Mouse (Mus musculus) cortical plate, adult 2 months (tissue): ENCODE measurements at regions not wholly inside any gene's neighbourhood (a gene's known extent, or its start where the extent isn't known, plus 50 kb on each side); places are given as distances from the start of the nearest gene placed in this dataset.

Experiments used
- H3K27ac ChIP-seq: fragments of 200-500 bp; 2 replicates; pipeline ENCODE4 v1.5.1; 2012; ENCODE audit warnings: low read length, control low read depth, inconsistent platforms; ENCODE audit not compliant: insufficient read depth
- H3K4me1 ChIP-seq: fragments of 200-500 bp; 2 replicates; pipeline ENCODE4 v1.6.1; 2011; ENCODE audit warnings: low read length; ENCODE audit not compliant: control insufficient read depth, insufficient read depth
- H3K4me3 ChIP-seq: fragments of 200-500 bp; 2 replicates; pipeline ENCODE4 v1.5.1; 2011; ENCODE audit warnings: mild to moderate bottlenecking, low read length, control low read depth; ENCODE audit not compliant: insufficient read depth
- CTCF ChIP-seq: fragments of 200-500 bp; IDR thresholded peaks from 2 replicates; pipeline ENCODE4 v1.5.1; 2011; ENCODE audit warnings: mild to moderate bottlenecking, control low read depth, low read length; ENCODE audit not compliant: insufficient read depth; ENCODE audit errors: extremely low read depth
- POLR2A ChIP-seq: fragments of 200-500 bp; IDR thresholded peaks from 2 replicates; pipeline ENCODE4 v1.6.1; 2011; ENCODE audit warnings: mild to moderate bottlenecking, low read length, control low read depth; ENCODE audit not compliant: insufficient read depth; ENCODE audit errors: extremely low read depth

DNA sequence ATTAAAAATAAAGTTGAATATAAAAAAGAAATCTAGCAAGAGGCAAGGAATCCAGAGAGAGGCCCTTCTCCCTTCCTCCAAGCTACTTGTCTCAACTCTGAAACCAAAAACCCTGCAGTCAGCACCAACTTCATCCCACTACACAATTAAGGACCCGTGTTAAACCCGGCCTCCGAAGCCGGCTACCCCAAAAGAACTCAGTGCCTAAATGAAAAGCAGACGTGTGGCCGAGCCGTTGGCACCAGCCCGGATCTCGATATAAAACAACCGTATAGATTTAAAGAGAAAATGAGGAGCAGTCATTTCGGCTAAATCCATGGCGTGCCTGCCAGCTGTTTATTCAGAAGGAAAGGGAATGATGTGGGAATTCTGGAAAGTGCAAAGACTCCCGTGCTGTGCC, 384.7 kb upstream of the Dynlrb2 start:
- TF ChIP-seq POLR2A (no peak), CTCF (no peak)
- Histone ChIP-seq H3K27ac (no peak overlapping the region), H3K4me3 (no peak overlapping the region), H3K4me1 (no peaks in the 10 kb centered on the region)

- TF ChIP-seq CTCF (no peak), POLR2A (no peak)
- Histone ChIP-seq H3K4me3 (no peak overlapping the region), H3K4me1 (no peaks in the 10 kb centered on the region), H3K27ac (no peak overlapping the region)
Measured at GRCm38 (mm10) chr8:116117919-116118318, 386.9 kb upstream of the Dynlrb2 start.

DNA sequence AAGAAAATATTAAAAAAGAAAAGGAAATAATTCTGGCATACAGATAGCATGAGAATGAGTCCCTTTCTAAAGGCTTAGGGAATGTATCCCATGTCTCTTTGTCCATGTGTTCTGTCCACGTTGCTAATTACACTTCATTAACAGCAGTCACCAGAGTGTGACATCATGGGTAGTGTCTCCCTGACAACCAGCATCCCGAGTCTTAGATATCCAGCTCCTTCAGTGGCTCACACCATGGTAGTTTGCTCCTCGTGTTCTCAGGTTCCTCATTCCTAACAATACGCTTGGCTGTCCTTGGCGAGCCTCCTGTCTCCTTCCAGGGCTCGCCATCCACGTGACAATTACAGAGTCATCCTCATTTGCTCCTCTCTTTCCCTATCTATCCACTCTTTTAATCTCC, 388.1 kb upstream of the Dynlrb2 start:
- TF ChIP-seq CTCF (no peak), POLR2A (no peak)
- Histone ChIP-seq H3K4me1 (no peaks in the 10 kb centered on the region), H3K4me3 (no peak overlapping the region), H3K27ac (no peak overlapping the region)

DNA sequence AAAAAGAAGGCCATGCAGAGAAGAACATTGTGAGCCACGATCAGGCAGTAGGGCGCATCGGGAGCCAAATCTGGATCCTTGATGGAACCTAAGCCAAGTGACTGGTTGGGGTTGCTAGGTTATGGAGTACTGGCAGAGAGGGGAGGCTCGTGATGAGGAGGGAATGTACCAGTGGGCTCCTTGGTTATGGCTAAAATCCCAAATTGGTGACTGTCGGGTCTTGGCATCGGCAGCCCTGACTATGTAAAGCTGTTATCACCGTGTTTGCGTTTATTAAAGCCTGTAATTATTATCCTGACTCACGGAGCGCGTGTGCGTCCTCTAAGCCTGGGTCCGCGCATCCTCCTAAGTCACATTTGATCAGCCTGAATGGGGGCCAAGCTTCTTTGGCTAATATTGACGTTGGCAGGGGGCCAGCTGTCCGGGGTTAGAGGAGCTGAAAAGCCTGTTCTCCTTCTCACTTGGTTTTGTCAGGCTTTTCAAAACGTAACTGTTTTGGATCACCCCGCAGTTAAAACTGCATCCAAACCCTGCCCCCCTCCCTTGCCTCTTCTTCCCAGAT, 388.9 kb upstream of the Dynlrb2 start:
- no peak overlapping the region for H3K4me3 ChIP-seq
- H3K4me1 ChIP-seq = no peaks in the 10 kb centered on the region
- H3K27ac ChIP-seq = no peak overlapping the region
- TF ChIP-seq CTCF (no peak), POLR2A (no peak)

DNA sequence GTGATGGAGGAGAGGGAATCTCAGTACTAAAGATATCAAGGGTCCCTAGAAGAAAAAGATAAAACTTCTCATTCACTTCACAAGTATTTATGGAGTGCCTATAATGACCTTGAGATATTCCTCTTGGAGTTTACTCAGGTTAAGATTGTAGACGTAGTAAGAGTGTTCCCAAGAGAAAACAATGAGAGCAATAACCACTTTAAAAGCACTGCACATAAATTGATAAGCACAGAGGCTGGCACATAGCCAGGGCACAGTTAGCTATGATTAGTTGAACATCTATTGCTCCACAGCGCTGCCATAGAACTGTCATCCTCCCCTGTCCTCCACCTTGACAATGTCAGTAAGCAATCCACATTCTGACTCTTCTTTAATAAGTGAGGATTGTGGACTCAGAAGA, 389.8 kb upstream of the Dynlrb2 start:
- no peak for TF ChIP-seq CTCF
- no peak for TF ChIP-seq POLR2A

DNA sequence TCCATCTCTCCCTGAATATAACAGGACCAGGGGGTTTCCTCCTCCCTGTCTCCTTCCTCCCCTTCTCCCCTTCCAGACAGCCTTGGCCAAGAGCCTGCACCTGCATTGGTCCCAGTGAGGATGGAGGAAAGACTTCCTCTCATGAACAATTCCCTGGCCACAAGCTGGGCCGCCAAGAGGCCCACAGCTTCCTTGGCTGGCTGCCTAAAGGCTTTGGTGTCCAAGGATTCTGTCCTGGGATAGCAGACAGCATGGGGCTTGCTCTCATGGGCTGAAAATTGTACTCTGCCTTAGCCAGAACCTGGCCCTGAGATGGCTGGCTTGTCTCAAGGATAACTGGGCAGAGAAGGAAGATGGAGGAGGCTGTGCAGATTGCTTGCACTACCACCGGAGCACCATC, 390.3 kb upstream of the Dynlrb2 start:
- H3K4me1 ChIP-seq = peaks cover 2% of the 10 kb centered on the region; the same call in 1 of the 2 replicates
- H3K4me3 ChIP-seq = no peak overlapping the region
- no peak overlapping the region for H3K27ac ChIP-seq
- no peak for TF ChIP-seq POLR2A
- TF ChIP-seq CTCF = no peak

More for the DNA sequence above, 389.8 kb upstream of the Dynlrb2 start:
- Histone ChIP-seq H3K4me3 (no peak overlapping the region), H3K27ac (no peak overlapping the region), H3K4me1 (peaks cover 2% of the 10 kb centered on the region; the same call in 1 of the 2 replicates)

- no peak for TF ChIP-seq CTCF
- TF ChIP-seq POLR2A = no peak
- Histone ChIP-seq H3K4me1 (peaks cover 2% of the 10 kb centered on the region; the same call in 1 of the 2 replicates), H3K4me3 (no peak overlapping the region), H3K27ac (no peak overlapping the region)
Measured at GRCm38 (mm10) chr8:116111168-116111567, 393.6 kb upstream of the Dynlrb2 start.

GRCm38 (mm10) chr8:116096666-116097065, 389.1 kb upstream of the Maf start:
- no peak overlapping the region for H3K27ac ChIP-seq
- H3K4me3 ChIP-seq = no peak overlapping the region
- TF ChIP-seq POLR2A = no peak
- no peak for TF ChIP-seq CTCF
- no peaks in the 10 kb centered on the region for H3K4me1 ChIP-seq

DNA sequence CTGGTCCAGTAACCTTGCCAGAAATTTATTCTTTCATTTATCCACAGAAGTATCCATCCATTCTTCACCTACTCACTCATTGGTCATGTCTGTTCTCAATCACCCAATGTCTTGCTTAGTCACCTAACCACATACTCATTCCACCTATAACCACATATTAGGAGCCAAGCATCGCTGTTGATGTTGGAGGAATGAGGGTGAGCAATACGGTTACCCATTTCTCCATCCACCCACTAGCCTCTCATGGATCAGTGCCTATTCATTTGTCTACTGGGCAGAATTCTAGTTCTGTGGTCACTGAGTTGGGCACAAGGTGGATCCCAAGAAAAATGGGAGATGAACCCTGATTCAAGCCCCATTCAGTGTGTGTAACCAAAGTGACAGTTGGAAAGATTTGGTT, 375.6 kb upstream of the Maf start:
- TF ChIP-seq CTCF (no peak), POLR2A (no peak)
- H3K4me1 ChIP-seq = no peaks in the 10 kb centered on the region
- H3K4me3 ChIP-seq = no peak overlapping the region
- no peak overlapping the region for H3K27ac ChIP-seq

DNA sequence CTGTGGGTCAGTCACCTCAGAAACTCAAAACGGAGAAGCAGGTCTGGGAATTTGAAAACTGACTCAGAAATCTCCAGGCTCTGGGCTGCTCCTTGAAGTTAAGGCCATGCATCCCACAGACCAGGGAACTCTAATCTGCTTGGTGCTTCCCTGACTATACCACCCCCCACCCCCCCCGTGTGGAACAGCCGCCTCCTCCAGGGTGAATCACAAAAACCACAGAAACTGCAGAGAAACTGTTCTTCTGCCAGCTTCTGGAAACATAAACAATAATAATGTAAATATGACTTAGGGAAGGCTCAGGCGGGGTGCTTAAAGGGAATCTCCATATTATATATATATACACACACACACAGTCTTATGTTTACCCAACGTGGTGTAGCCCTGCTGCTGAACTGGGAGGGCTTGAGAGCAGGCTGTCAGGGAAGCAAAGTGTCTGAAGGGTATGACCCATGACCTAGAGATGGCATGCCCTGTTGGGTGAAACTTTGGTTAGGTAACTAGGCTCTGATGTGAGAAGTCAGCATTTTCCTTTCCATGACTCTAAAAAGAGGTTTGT, 371.3 kb upstream of the Maf start:
- Histone ChIP-seq H3K4me1 (no peaks in the 10 kb centered on the region), H3K4me3 (no peak overlapping the region), H3K27ac (no peak overlapping the region)
- TF ChIP-seq CTCF = no peak
- no peak for TF ChIP-seq POLR2A
